Mouse (Mus musculus): ENCODE data around the gene Armc6. TPM values are rescaled to one million over a fixed set of nuclear protein-coding genes. Genes with fewer than 3 reads are reported as not detected.

Gene Armc6
- polyA plus RNA-seq, 1 experiment from 2014 or later = 20.1 TPM

GRCm38 (mm10) chr8:70246622-70247021 lies 12.4 kb upstream of the Armc6 start:
- peaks cover 46% of the 10 kb centered on the region for H3K36me3 ChIP-seq (ENCODE audit: control insufficient read depth, insufficient read depth, low read length)
- H3K4me2 ChIP-seq (ENCODE audit: low read depth, severe bottlenecking) = no peak overlapping the region
- no peaks in the 10 kb centered on the region for H3K9me3 ChIP-seq (ENCODE audit: control insufficient read depth, low read length)
- no peak overlapping the region for H3K4me3 ChIP-seq (ENCODE audit: low read depth, low read length)
- no peaks in the 10 kb centered on the region for H3K27me3 ChIP-seq (ENCODE audit: control insufficient read depth, insufficient read depth, low read length)
- no peak overlapping the region for H3K27ac ChIP-seq (replicated peaks; ENCODE audit: low read depth, low read length)
- ATAC-seq (ENCODE audit: insufficient number of reproducible peaks, low FRiP score, low TSS enrichment, low read depth) (no peak), DNase-seq (ENCODE audit: low spot score) (no peak)
- H3K9ac ChIP-seq (ENCODE audit: low read length) = no peak overlapping the region
- H3K4me1 ChIP-seq (ENCODE audit: control insufficient read depth, insufficient read depth, low read length) = no peaks in the 10 kb centered on the region
- 95% methylated on average over 6 of the region's 6 CpGs for WGBS

DNA sequence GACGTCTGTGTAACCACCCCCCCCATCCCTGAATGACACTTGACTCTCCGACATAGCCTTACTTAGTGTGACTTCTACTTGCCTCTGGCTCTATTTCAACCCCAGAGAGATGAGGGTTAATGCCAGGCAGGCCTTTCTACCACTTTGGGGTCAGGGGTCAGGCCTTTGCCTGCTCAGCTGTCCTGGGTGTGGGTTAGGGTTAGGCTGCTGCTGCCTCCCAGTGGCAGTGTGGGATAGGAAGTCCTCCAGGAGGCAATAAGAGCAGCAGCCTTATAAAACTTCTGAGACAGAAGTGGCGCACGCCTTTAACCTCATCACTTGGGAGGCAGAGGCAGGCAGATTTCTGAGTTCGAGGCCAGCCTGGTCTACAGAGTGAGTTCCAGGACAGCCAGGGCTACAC lies 6.4 kb upstream of the Armc6 start:
- Histone ChIP-seq H3K9me3 (ENCODE audit: control insufficient read depth, low read length) (no peaks in the 10 kb centered on the region), H3K36me3 (ENCODE audit: control insufficient read depth, insufficient read depth, low read length) (peaks cover 25% of the 10 kb centered on the region), H3K4me3 (ENCODE audit: low read depth, low read length) (no peak overlapping the region), H3K4me1 (ENCODE audit: control insufficient read depth, insufficient read depth, low read length) (no peaks in the 10 kb centered on the region), H3K9ac (ENCODE audit: low read length) (no peak overlapping the region), H3K27me3 (ENCODE audit: control insufficient read depth, insufficient read depth, low read length) (no peaks in the 10 kb centered on the region), H3K4me2 (ENCODE audit: low read depth, severe bottlenecking) (no peak overlapping the region), H3K27ac (replicated peaks; ENCODE audit: low read depth, low read length) (no peak overlapping the region)
- no peak for ATAC-seq (ENCODE audit: insufficient number of reproducible peaks, low FRiP score, low TSS enrichment, low read depth)
- WGBS = 84% methylated on average over 5 of the region's 5 CpGs
- no peak for DNase-seq (ENCODE audit: low spot score)

DNA sequence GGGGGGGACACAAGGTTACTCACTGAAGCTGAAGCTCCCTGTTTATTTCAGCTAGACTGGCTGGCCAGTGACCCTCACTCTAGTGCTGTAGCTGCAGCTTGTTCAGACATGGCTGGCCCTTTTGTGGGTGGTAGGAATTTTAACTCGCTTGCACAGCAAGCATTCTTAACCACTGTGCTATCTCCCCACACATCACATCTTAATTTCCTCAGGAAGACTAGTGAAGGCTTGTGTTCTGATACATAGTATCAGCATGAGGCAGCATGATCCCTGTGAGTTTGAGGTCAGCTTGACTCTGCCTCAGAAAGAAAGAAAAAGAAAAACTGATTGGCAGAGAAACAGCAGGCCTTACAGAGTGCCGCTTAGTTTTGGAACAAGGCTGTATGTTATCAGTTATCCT lies 3.6 kb upstream of the Armc6 start:
- DNase-seq (ENCODE audit: low spot score) = no peak
- ATAC-seq (ENCODE audit: insufficient number of reproducible peaks, low FRiP score, low TSS enrichment, low read depth) = no peak
- no peaks in the 10 kb centered on the region for H3K9me3 ChIP-seq (ENCODE audit: control insufficient read depth, low read length)
- H3K36me3 ChIP-seq (ENCODE audit: control insufficient read depth, insufficient read depth, low read length) = peaks cover 12% of the 10 kb centered on the region
- H3K27ac ChIP-seq (replicated peaks; ENCODE audit: low read depth, low read length) = no peak overlapping the region
- WGBS = 93% methylated on average over 2 of the region's 2 CpGs
- H3K4me2 ChIP-seq (ENCODE audit: low read depth, severe bottlenecking) = no peak overlapping the region
- H3K9ac ChIP-seq (ENCODE audit: low read length) = no peak overlapping the region
- peaks cover 7% of the 10 kb centered on the region; the same call in 1 of the 2 replicates for H3K4me1 ChIP-seq (ENCODE audit: control insufficient read depth, insufficient read depth, low read length)
- H3K27me3 ChIP-seq (ENCODE audit: control insufficient read depth, insufficient read depth, low read length) = no peaks in the 10 kb centered on the region
- no peak overlapping the region for H3K4me3 ChIP-seq (ENCODE audit: low read depth, low read length)

GRCm38 (mm10) chr8:70234781-70235128 lies 489 bp upstream of the Armc6 start:
- ATAC-seq (ENCODE audit: insufficient number of reproducible peaks, low FRiP score, low TSS enrichment, low read depth) = no peak; the same call in 1 of the 2 replicates
- H3K36me3 ChIP-seq (ENCODE audit: control insufficient read depth, insufficient read depth, low read length) = peaks cover 6% of the 10 kb centered on the region

GRCm38 (mm10) chr8:70233606-70234005 lies 660 bp downstream of the Armc6 start:
- Histone ChIP-seq H3K27ac (replicated peaks; ENCODE audit: low read depth, low read length) (no peak overlapping the region), H3K4me1 (ENCODE audit: control insufficient read depth, insufficient read depth, low read length) (peaks cover 7% of the 10 kb centered on the region; the same call in 1 of the 2 replicates), H3K9me3 (ENCODE audit: control insufficient read depth, low read length) (no peaks in the 10 kb centered on the region), H3K4me2 (ENCODE audit: low read depth, severe bottlenecking) (peak overlapping the region; percentile 90), H3K36me3 (ENCODE audit: control insufficient read depth, insufficient read depth, low read length) (peaks cover 6% of the 10 kb centered on the region), H3K27me3 (ENCODE audit: control insufficient read depth, insufficient read depth, low read length) (no peaks in the 10 kb centered on the region), H3K9ac (ENCODE audit: low read length) (peak overlapping the region; percentile 67), H3K4me3 (ENCODE audit: low read depth, low read length) (peak overlapping the region; percentile 65)
- WGBS = 11% methylated on average over 13 of the region's 13 CpGs
- ATAC-seq (ENCODE audit: insufficient number of reproducible peaks, low FRiP score, low TSS enrichment, low read depth) (no peak), DNase-seq (ENCODE audit: low spot score) (no peak)

More at GRCm38 (mm10) chr8:70234781-70235128, 489 bp upstream of the Armc6 start:
- H3K9me3 ChIP-seq (ENCODE audit: control insufficient read depth, low read length) = no peaks in the 10 kb centered on the region
- H3K27ac ChIP-seq (replicated peaks; ENCODE audit: low read depth, low read length) = no peak overlapping the region; the same call in 1 of the 2 replicates
- peak overlapping the region; percentile 67 for H3K9ac ChIP-seq (ENCODE audit: low read length)
- H3K4me3 ChIP-seq (ENCODE audit: low read depth, low read length) = peak overlapping the region; percentile 65
- 0% methylated on average over 15 of the region's 15 CpGs for WGBS
- peak overlapping the region; percentile 90 for H3K4me2 ChIP-seq (ENCODE audit: low read depth, severe bottlenecking)
- peaks cover 7% of the 10 kb centered on the region; the same call in 1 of the 2 replicates for H3K4me1 ChIP-seq (ENCODE audit: control insufficient read depth, insufficient read depth, low read length)
- DNase-seq (ENCODE audit: low spot score) = no peak
- H3K27me3 ChIP-seq (ENCODE audit: control insufficient read depth, insufficient read depth, low read length) = no peaks in the 10 kb centered on the region

GRCm38 (mm10) chr8:70230837-70231236 lies 3.4 kb downstream of the Armc6 start:
- DNase-seq (ENCODE audit: low spot score) (no peak), ATAC-seq (ENCODE audit: insufficient number of reproducible peaks, low FRiP score, low TSS enrichment, low read depth) (no peak)
- Histone ChIP-seq H3K27ac (replicated peaks; ENCODE audit: low read depth, low read length) (no peak overlapping the region), H3K9me3 (ENCODE audit: control insufficient read depth, low read length) (no peaks in the 10 kb centered on the region), H3K36me3 (ENCODE audit: control insufficient read depth, insufficient read depth, low read length) (peaks cover 6% of the 10 kb centered on the region; the same call in 1 of the 2 replicates), H3K27me3 (ENCODE audit: control insufficient read depth, insufficient read depth, low read length) (no peaks in the 10 kb centered on the region), H3K4me2 (ENCODE audit: low read depth, severe bottlenecking) (no peak overlapping the region), H3K9ac (ENCODE audit: low read length) (no peak overlapping the region), H3K4me3 (ENCODE audit: low read depth, low read length) (no peak overlapping the region), H3K4me1 (ENCODE audit: control insufficient read depth, insufficient read depth, low read length) (peaks cover 7% of the 10 kb centered on the region; the same call in 1 of the 2 replicates)
- 95% methylated on average over 9 of the region's 9 CpGs for WGBS

DNA sequence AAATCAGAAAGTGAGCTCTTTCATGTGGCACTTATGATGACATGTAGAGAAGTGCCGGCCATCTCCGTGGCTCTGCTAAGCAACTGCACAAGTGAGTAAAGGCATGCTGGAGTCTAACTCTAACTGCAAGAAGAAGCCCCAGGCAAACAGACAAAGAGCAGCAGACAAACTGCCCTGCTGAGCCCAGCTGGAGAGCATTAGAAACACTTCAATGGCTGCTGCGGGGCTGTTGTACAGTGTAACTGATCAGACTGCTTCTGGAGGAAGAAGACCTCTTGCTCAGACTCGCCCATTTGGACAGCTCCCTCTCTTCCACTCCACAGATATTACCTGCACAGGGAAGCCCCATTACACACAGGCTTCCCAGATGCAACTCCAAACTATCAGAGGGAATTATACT lies 6.3 kb downstream of the Armc6 start:
- Histone ChIP-seq H3K4me3 (ENCODE audit: low read depth, low read length) (no peak overlapping the region), H3K27me3 (ENCODE audit: control insufficient read depth, insufficient read depth, low read length) (no peaks in the 10 kb centered on the region), H3K9me3 (ENCODE audit: control insufficient read depth, low read length) (no peaks in the 10 kb centered on the region), H3K9ac (ENCODE audit: low read length) (no peak overlapping the region), H3K36me3 (ENCODE audit: control insufficient read depth, insufficient read depth, low read length) (peaks cover 9% of the 10 kb centered on the region), H3K27ac (replicated peaks; ENCODE audit: low read depth, low read length) (no peak overlapping the region), H3K4me2 (ENCODE audit: low read depth, severe bottlenecking) (no peak overlapping the region), H3K4me1 (ENCODE audit: control insufficient read depth, insufficient read depth, low read length) (no peaks in the 10 kb centered on the region)
- 80% methylated on average over 4 of the region's 4 CpGs for WGBS
- ATAC-seq (ENCODE audit: insufficient number of reproducible peaks, low FRiP score, low TSS enrichment, low read depth) (no peak), DNase-seq (ENCODE audit: low spot score) (no peak)

GRCm38 (mm10) chr8:70223341-70223740 lies 10.9 kb downstream of the Armc6 start:
- Histone ChIP-seq H3K9me3 (ENCODE audit: control insufficient read depth, low read length) (no peaks in the 10 kb centered on the region), H3K27me3 (ENCODE audit: control insufficient read depth, insufficient read depth, low read length) (no peaks in the 10 kb centered on the region), H3K27ac (replicated peaks; ENCODE audit: low read depth, low read length) (no peak overlapping the region), H3K36me3 (ENCODE audit: control insufficient read depth, insufficient read depth, low read length) (peaks cover 3% of the 10 kb centered on the region; the same call in 1 of the 2 replicates), H3K9ac (ENCODE audit: low read length) (no peak overlapping the region; the same call in 1 of the 2 replicates), H3K4me1 (ENCODE audit: control insufficient read depth, insufficient read depth, low read length) (peaks cover 10% of the 10 kb centered on the region; the same call in 1 of the 2 replicates), H3K4me2 (ENCODE audit: low read depth, severe bottlenecking) (no peak overlapping the region), H3K4me3 (ENCODE audit: low read depth, low read length) (no peak overlapping the region)
- DNase-seq (ENCODE audit: low spot score) = peak; percentile 53
- no peak for ATAC-seq (ENCODE audit: insufficient number of reproducible peaks, low FRiP score, low TSS enrichment, low read depth)
- WGBS = 48% methylated on average over 6 of the region's 6 CpGs

- no peak overlapping the region for H3K4me3 ChIP-seq (ENCODE audit: low read depth, low read length)
- H3K27me3 ChIP-seq (ENCODE audit: control insufficient read depth, insufficient read depth, low read length) = no peaks in the 10 kb centered on the region
- no peak overlapping the region for H3K27ac ChIP-seq (replicated peaks; ENCODE audit: low read depth, low read length)
- H3K4me2 ChIP-seq (ENCODE audit: low read depth, severe bottlenecking) = no peak overlapping the region
- H3K4me1 ChIP-seq (ENCODE audit: control insufficient read depth, insufficient read depth, low read length) = peaks cover 10% of the 10 kb centered on the region; the same call in 1 of the 2 replicates
- DNase-seq (ENCODE audit: low spot score) = no peak
- WGBS = 90% methylated on average over 12 of the region's 12 CpGs
- no peak overlapping the region for H3K9ac ChIP-seq (ENCODE audit: low read length)
- peaks cover 3% of the 10 kb centered on the region; the same call in 1 of the 2 replicates for H3K36me3 ChIP-seq (ENCODE audit: control insufficient read depth, insufficient read depth, low read length)
- H3K9me3 ChIP-seq (ENCODE audit: control insufficient read depth, low read length) = no peaks in the 10 kb centered on the region
- ATAC-seq (ENCODE audit: insufficient number of reproducible peaks, low FRiP score, low TSS enrichment, low read depth) = no peak
These were observed 12.2 kb downstream of the Armc6 start for GRCm38 (mm10) chr8:70222041-70222440.

All from limb, embryonic 11.5 days (tissue).